Mouse (Mus musculus): Measurements from ENCODE around the gene Mettl7a1. TPM values are rescaled to one million over a fixed set of nuclear protein-coding genes. Genes with fewer than 3 reads are reported as not detected.
"Not testable (repeated sequence)": the region's sequence is repeated elsewhere in the genome, so short reads cannot be mapped to it uniquely, and the experiment has no call there.

The Mettl7a1 gene
- polyA plus RNA-seq, 1 experiment from 2014 or later = 62.9 TPM

DNA sequence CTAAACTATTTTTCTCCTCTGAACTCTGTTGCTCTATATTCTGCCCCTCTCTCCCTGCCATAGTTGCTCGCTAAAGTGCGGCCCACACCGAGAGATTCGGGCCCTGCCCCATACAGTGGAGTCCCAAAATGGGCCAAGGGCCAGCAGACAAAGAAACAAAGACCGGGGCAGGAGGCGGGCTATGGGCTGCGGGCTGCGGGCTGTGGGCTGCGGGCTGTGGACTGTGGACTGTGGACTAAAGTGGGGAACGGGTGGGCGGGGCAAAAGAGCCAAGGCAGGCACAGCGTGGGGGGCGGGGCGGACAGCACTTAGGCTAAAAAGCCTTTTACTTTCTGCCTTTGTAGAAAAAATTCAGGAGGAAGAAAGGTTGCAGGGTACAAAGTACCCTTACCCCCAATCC, 42.8 kb downstream of the Mettl7a1 start:
- no peaks in the 10 kb centered on the region for H3K27me3 ChIP-seq (replicated peaks; ENCODE audit: insufficient read depth, low read length)
- H3K4me2 ChIP-seq (replicated peaks; ENCODE audit: low read depth, low read length) = no peak overlapping the region
- H3K4me3 ChIP-seq (ENCODE audit: low read depth, low read length) = no peak overlapping the region
- H3K9me3 ChIP-seq (ENCODE audit: low read length) = no peaks in the 10 kb centered on the region
- DNase-seq (ENCODE audit: low spot score) = peak; percentile 17
- TF ChIP-seq CTCF (IDR thresholded peaks at IDR 0.05) (no peak), EP300 (IDR thresholded peaks at IDR 0.05) (no peak)
- ATAC-seq = 0 out of 2 replicates have a peak, but pooled peaks have one; percentile 37
- no peaks in the 10 kb centered on the region for H3K36me3 ChIP-seq (ENCODE audit: insufficient read depth, low read length)
- no peak overlapping the region for H3K27ac ChIP-seq (ENCODE audit: low read length)
- WGBS = 72% methylated on average over 14 of the region's 14 CpGs
- no peak overlapping the region for H3K9ac ChIP-seq (replicated peaks; ENCODE audit: low read depth)
- no peaks in the 10 kb centered on the region for H3K4me1 ChIP-seq (ENCODE audit: insufficient read depth, low read depth, low read length)

GRCm38 (mm10) chr15:100349496-100349895, 45.6 kb downstream of the Mettl7a1 start:
- ATAC-seq (no peak), DNase-seq (ENCODE audit: low spot score) (no peak)
- Histone ChIP-seq H3K4me2 (replicated peaks; ENCODE audit: low read depth, low read length) (no peak overlapping the region), H3K4me3 (ENCODE audit: low read depth, low read length) (no peak overlapping the region), H3K4me1 (ENCODE audit: insufficient read depth, low read depth, low read length) (no peaks in the 10 kb centered on the region), H3K27ac (ENCODE audit: low read length) (no peak overlapping the region), H3K9me3 (ENCODE audit: low read length) (no peaks in the 10 kb centered on the region), H3K36me3 (ENCODE audit: insufficient read depth, low read length) (no peaks in the 10 kb centered on the region), H3K9ac (replicated peaks; ENCODE audit: low read depth) (no peak overlapping the region), H3K27me3 (replicated peaks; ENCODE audit: insufficient read depth, low read length) (no peaks in the 10 kb centered on the region)
- WGBS = 23% methylated on average over 2 of the region's 2 CpGs
- no peak for TF ChIP-seq CTCF (IDR thresholded peaks at IDR 0.05)
- no peak for TF ChIP-seq EP300 (IDR thresholded peaks at IDR 0.05)

GRCm38 (mm10) chr15:100351501-100352060, 47.6 kb downstream of the Mettl7a1 start:
- ATAC-seq (no peak), DNase-seq (ENCODE audit: low spot score) (peak; percentile 16)
- no peaks in the 10 kb centered on the region for H3K4me1 ChIP-seq (ENCODE audit: insufficient read depth, low read depth, low read length)
- 46% methylated on average over 6 of the region's 6 CpGs for WGBS
- no peak overlapping the region for H3K9ac ChIP-seq (replicated peaks; ENCODE audit: low read depth)
- TF ChIP-seq CTCF (IDR thresholded peaks at IDR 0.05) (no peak), EP300 (IDR thresholded peaks at IDR 0.05) (no peak)
- no peak overlapping the region for H3K4me3 ChIP-seq (ENCODE audit: low read depth, low read length)
- no peaks in the 10 kb centered on the region for H3K36me3 ChIP-seq (ENCODE audit: insufficient read depth, low read length)
- no peak overlapping the region for H3K4me2 ChIP-seq (replicated peaks; ENCODE audit: low read depth, low read length)
- no peak overlapping the region for H3K27ac ChIP-seq (ENCODE audit: low read length)
- no peaks in the 10 kb centered on the region for H3K27me3 ChIP-seq (replicated peaks; ENCODE audit: insufficient read depth, low read length)
- no peaks in the 10 kb centered on the region for H3K9me3 ChIP-seq (ENCODE audit: low read length)

- DNase-seq (ENCODE audit: low spot score) = no peak
- Histone ChIP-seq H3K27ac (ENCODE audit: low read length) (no peak within 1 kb of the TSS), H3K27me3 (replicated peaks; ENCODE audit: insufficient read depth, low read length) (no peaks in the 10 kb centered on the region), H3K4me2 (replicated peaks; ENCODE audit: low read depth, low read length) (no peak within 1 kb of the TSS), H3K4me3 (ENCODE audit: low read depth, low read length) (no peak within 1 kb of the TSS), H3K9ac (replicated peaks; ENCODE audit: low read depth) (no peak within 1 kb of the TSS), H3K9me3 (ENCODE audit: low read length) (no peaks in the 10 kb centered on the region), H3K4me1 (ENCODE audit: insufficient read depth, low read depth, low read length) (no peaks in the 10 kb centered on the region), H3K36me3 (ENCODE audit: insufficient read depth, low read length) (no peaks in the 10 kb centered on the region)
- ATAC-seq = no peak
- WGBS = 76% methylated on average over 10 of the region's 10 CpGs
- TF ChIP-seq EP300 (IDR thresholded peaks at IDR 0.05) (no peak), CTCF (IDR thresholded peaks at IDR 0.05) (no peak)
Observed at GRCm38 (mm10) chr15:100352711-100353250, 48.8 kb downstream of the Mettl7a1 start, which contains the start of the genes Methig1 and Mettl7a2. TSS of gene Methig1 (plus strand) at chr15:100353149. TSS of gene Mettl7a2 (plus strand) at chr15:100353200.

DNA sequence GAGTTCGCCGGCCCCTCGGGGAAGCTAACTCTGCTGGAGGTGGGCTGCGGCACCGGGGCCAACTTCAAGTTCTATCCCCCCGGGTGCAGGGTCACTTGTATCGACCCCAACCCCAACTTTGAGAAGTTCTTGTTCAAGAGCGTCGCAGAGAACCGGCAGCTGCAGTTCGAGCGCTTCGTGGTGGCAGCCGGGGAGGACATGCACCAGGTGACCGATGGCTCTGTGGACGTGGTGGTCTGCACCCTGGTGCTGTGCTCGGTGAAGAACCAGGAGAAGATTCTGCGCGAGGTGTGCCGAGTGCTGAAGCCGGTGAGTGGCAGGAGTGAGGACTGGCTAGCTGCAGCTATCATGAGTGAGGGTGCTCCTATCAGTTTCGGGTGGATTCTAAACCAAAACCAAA, 49.5 kb downstream of the Mettl7a1 start:
- H3K4me1 ChIP-seq (ENCODE audit: insufficient read depth, low read depth, low read length); ATAC-seq; H3K27ac ChIP-seq (ENCODE audit: low read length); H3K36me3 ChIP-seq (ENCODE audit: insufficient read depth, low read length); DNase-seq (ENCODE audit: low spot score); H3K4me3 ChIP-seq (ENCODE audit: low read depth, low read length); H3K9ac ChIP-seq (replicated peaks; ENCODE audit: low read depth); H3K27me3 ChIP-seq (replicated peaks; ENCODE audit: insufficient read depth, low read length); H3K4me2 ChIP-seq (replicated peaks; ENCODE audit: low read depth, low read length); H3K9me3 ChIP-seq (ENCODE audit: low read length): not testable (repeated sequence)
- WGBS = 88% methylated on average over 10 of the region's 22 CpGs

- Histone ChIP-seq H3K9ac (replicated peaks; ENCODE audit: low read depth) (no peak overlapping the region), H3K9me3 (ENCODE audit: low read length) (no peaks in the 10 kb centered on the region), H3K27me3 (replicated peaks; ENCODE audit: insufficient read depth, low read length) (no peaks in the 10 kb centered on the region), H3K4me1 (ENCODE audit: insufficient read depth, low read depth, low read length) (no peaks in the 10 kb centered on the region), H3K36me3 (ENCODE audit: insufficient read depth, low read length) (no peaks in the 10 kb centered on the region), H3K27ac (ENCODE audit: low read length) (no peak overlapping the region), H3K4me3 (ENCODE audit: low read depth, low read length) (no peak overlapping the region), H3K4me2 (replicated peaks; ENCODE audit: low read depth, low read length) (no peak overlapping the region)
- TF ChIP-seq EP300 (IDR thresholded peaks at IDR 0.05) = no peak
- no peak for TF ChIP-seq CTCF (IDR thresholded peaks at IDR 0.05)
- 75% methylated on average over 5 of the region's 5 CpGs for WGBS
- ATAC-seq (no peak), DNase-seq (ENCODE audit: low spot score) (no peak)
Observed at GRCm38 (mm10) chr15:100355876-100356275, 51.9 kb downstream of the Mettl7a1 start.

Data from lung, postnatal 0 days (tissue).